Mouse (Mus musculus) intestine, embryonic 15.5 days (tissue): Measurements from ENCODE around the gene Ndufs1. TPM values are rescaled to one million over a fixed set of nuclear protein-coding genes. Genes with fewer than 3 reads are reported as not detected.
"Not testable (repeated sequence)": the region's sequence is repeated elsewhere in the genome, so short reads cannot be mapped to it uniquely, and the experiment has no call there.

ENCODE experiments used
- ATAC-seq: fragments of 200-750 bp; cut with Nextera tagmentation; 2 replicates; pipeline ENCODE4 v1.8.0; 2017; ENCODE audit warnings: moderate TSS enrichment, moderate library complexity
- H3K27ac ChIP-seq: fragments of 300-500 bp; sonication (generic); 2 replicates; pipeline ENCODE4 v1.5.1; 2015; ENCODE audit warnings: mild to moderate bottlenecking, inconsistent platforms
- H3K27me3 ChIP-seq: fragments of 300-500 bp; sonication (generic); replicated peaks from 2 replicates; pipeline ENCODE4 v1.6.1; 2015; ENCODE audit warnings: inconsistent platforms
- H3K36me3 ChIP-seq: fragments of 300-500 bp; sonication (generic); 2 replicates; pipeline ENCODE4 v1.6.1; 2015; ENCODE audit warnings: inconsistent platforms
- H3K4me1 ChIP-seq: fragments of 300-500 bp; sonication (generic); replicated peaks from 2 replicates; pipeline ENCODE4 v1.6.1; 2015; ENCODE audit warnings: inconsistent platforms
- H3K4me2 ChIP-seq: fragments of 300-500 bp; sonication (generic); replicated peaks from 2 replicates; pipeline ENCODE4 v1.6.1; 2015; ENCODE audit warnings: mild to moderate bottlenecking, inconsistent platforms
- H3K4me3 ChIP-seq: fragments of 300-500 bp; sonication (generic); replicated peaks from 2 replicates; pipeline ENCODE4 v1.5.1; 2015; ENCODE audit warnings: inconsistent platforms
- H3K9ac ChIP-seq: fragments of 300-500 bp; sonication (generic); 2 replicates; pipeline ENCODE4 v1.6.1; 2015; ENCODE audit warnings: inconsistent platforms
- H3K9me3 ChIP-seq: fragments of 300-500 bp; sonication (generic); 2 replicates; pipeline ENCODE4 v1.6.1; 2016; ENCODE audit warnings: inconsistent platforms
- WGBS: fragments of 180-500 bp; shearing (Covaris S2); methylation state at CpG from one replicate; pipeline ENCODE4 v1.1.7; 2015; 5-methylcytosine and 5-hydroxymethylcytosine counted together
- polyA plus RNA-seq: library from polyadenylated mRNA; unstranded; fragments of >200 nt; fragmentation: Nextera tagmentation; extraction: Ambion mirVana; gene quantifications from 2 replicates; pipeline ENCODE4 v1.2.1, GENCODE M21; 2015

Ndufs1 gene
- polyA plus RNA-seq, 1 experiment from 2014 or later: 168 TPM

- whole genome bisulfite sequencing: 4% methylated on average over 3 of the region's 3 CpGs
- H3K27ac ChIP-seq: no peak overlapping the region
- no peak overlapping the region for H3K4me2 ChIP-seq
- peak; percentile 69 for ATAC-seq
- no peaks in the 10 kb centered on the region for H3K27me3 ChIP-seq
- H3K9ac ChIP-seq: no peak overlapping the region
- peaks cover 5% of the 10 kb centered on the region for H3K36me3 ChIP-seq
- no peaks in the 10 kb centered on the region for H3K9me3 ChIP-seq
- H3K4me1 ChIP-seq: peaks cover 9% of the 10 kb centered on the region; the same call in 1 of the 2 replicates
- no peak overlapping the region for H3K4me3 ChIP-seq
Observed at GRCm38 (mm10) chr1:63181019-63181418, 4.4 kb upstream of the Ndufs1 start.

- not testable (repeated sequence) for H3K9me3 ChIP-seq, H3K36me3 ChIP-seq, H3K4me3 ChIP-seq, H3K27ac ChIP-seq, H3K27me3 ChIP-seq, H3K9ac ChIP-seq, ATAC-seq, H3K4me2 ChIP-seq
- 75% methylated on average over 4 of the region's 4 CpGs for WGBS
- H3K4me1 ChIP-seq: peaks cover 11% of the 10 kb centered on the region
Observed at GRCm38 (mm10) chr1:63180575-63180974, 3.9 kb upstream of the Ndufs1 start.

- no peak overlapping the region for H3K9ac ChIP-seq
- no peak for ATAC-seq
- no peak overlapping the region for H3K27ac ChIP-seq
- H3K27me3 ChIP-seq: no peaks in the 10 kb centered on the region
- WGBS: 92% methylated on average over 4 of the region's 4 CpGs
- no peak overlapping the region for H3K4me2 ChIP-seq
- no peak overlapping the region for H3K4me3 ChIP-seq
- H3K36me3 ChIP-seq: peaks cover 5% of the 10 kb centered on the region
- H3K4me1 ChIP-seq: peaks cover 16% of the 10 kb centered on the region
- H3K9me3 ChIP-seq: no peaks in the 10 kb centered on the region
Observed at GRCm38 (mm10) chr1:63180122-63180521, 3.5 kb upstream of the Ndufs1 start.

GRCm38 (mm10) chr1:63178308-63178707 lies 1.7 kb upstream of the Ndufs1 start:
- peak overlapping the region; percentile 67 for H3K4me2 ChIP-seq
- H3K36me3 ChIP-seq: peaks cover 5% of the 10 kb centered on the region
- WGBS: 71% methylated on average over 3 of the region's 3 CpGs
- peak overlapping the region; percentile 88; the same call in 1 of the 2 replicates for H3K9ac ChIP-seq
- ATAC-seq: no peak
- H3K4me3 ChIP-seq: peak overlapping the region; percentile 95
- H3K9me3 ChIP-seq: no peaks in the 10 kb centered on the region
- no peak overlapping the region for H3K27ac ChIP-seq
- peaks cover 20% of the 10 kb centered on the region for H3K4me1 ChIP-seq
- no peaks in the 10 kb centered on the region for H3K27me3 ChIP-seq

- Histone ChIP-seq H3K4me3 (peak overlapping the region; percentile 95), H3K4me1 (peaks cover 20% of the 10 kb centered on the region), H3K4me2 (peak overlapping the region; percentile 67), H3K27me3 (no peaks in the 10 kb centered on the region), H3K27ac (peak overlapping the region; percentile 88), H3K36me3 (peaks cover 10% of the 10 kb centered on the region), H3K9ac (peak overlapping the region; percentile 88), H3K9me3 (no peaks in the 10 kb centered on the region)
- WGBS: 0% methylated on average over 14 of the region's 14 CpGs
- ATAC-seq: peak; percentile 59
Observed at GRCm38 (mm10) chr1:63176259-63176603, 402 bp downstream of the Ndufs1 start.

GRCm38 (mm10) chr1:63175853-63176252 lies 780 bp downstream of the Ndufs1 start:
- Histone ChIP-seq H3K4me3 (peak overlapping the region; percentile 95), H3K27me3 (no peaks in the 10 kb centered on the region), H3K9me3 (no peaks in the 10 kb centered on the region), H3K9ac (peak overlapping the region; percentile 88), H3K27ac (peak overlapping the region; percentile 88), H3K36me3 (peaks cover 10% of the 10 kb centered on the region), H3K4me2 (peak overlapping the region; percentile 67), H3K4me1 (peaks cover 20% of the 10 kb centered on the region)
- ATAC-seq: no peak
- 7% methylated on average over 11 of the region's 11 CpGs for WGBS

GRCm38 (mm10) chr1:63168638-63169037 lies 8.0 kb downstream of the Ndufs1 start:
- Histone ChIP-seq H3K9me3 (no peaks in the 10 kb centered on the region), H3K4me3 (no peak overlapping the region), H3K9ac (no peak overlapping the region), H3K4me2 (no peak overlapping the region), H3K36me3 (peaks cover 18% of the 10 kb centered on the region), H3K27me3 (no peaks in the 10 kb centered on the region), H3K27ac (no peak overlapping the region), H3K4me1 (no peaks in the 10 kb centered on the region)
- no peak for ATAC-seq
- 69% methylated on average over 2 of the region's 2 CpGs for WGBS

- H3K4me3 ChIP-seq: no peak overlapping the region
- 94% methylated on average over 13 of the region's 13 CpGs for WGBS
- H3K27me3 ChIP-seq: no peaks in the 10 kb centered on the region
- no peak for ATAC-seq
- no peak overlapping the region for H3K27ac ChIP-seq
- no peaks in the 10 kb centered on the region for H3K9me3 ChIP-seq
- peaks cover 8% of the 10 kb centered on the region; the same call in 1 of the 2 replicates for H3K36me3 ChIP-seq
- H3K4me1 ChIP-seq: no peaks in the 10 kb centered on the region
- H3K4me2 ChIP-seq: no peak overlapping the region
- no peak overlapping the region for H3K9ac ChIP-seq
Observed at GRCm38 (mm10) chr1:63140231-63140630, 36.4 kb downstream of the Ndufs1 start.

GRCm38 (mm10) chr1:63138586-63138985 lies 38.0 kb downstream of the Ndufs1 start:
- H3K27ac ChIP-seq, H3K9ac ChIP-seq, H3K9me3 ChIP-seq, H3K4me3 ChIP-seq, H3K4me2 ChIP-seq, ATAC-seq, H3K4me1 ChIP-seq, H3K36me3 ChIP-seq, H3K27me3 ChIP-seq: not testable (repeated sequence)
- 91% methylated on average over 1 of the region's 1 CpGs for WGBS

GRCm38 (mm10) chr1:63137971-63138370 lies 38.7 kb downstream of the Ndufs1 start:
- H3K4me3 ChIP-seq: no peak overlapping the region

GRCm38 (mm10) chr1:63134530-63134929 lies 42.1 kb downstream of the Ndufs1 start:
- H3K4me1 ChIP-seq: no peaks in the 10 kb centered on the region
- no peak overlapping the region for H3K27ac ChIP-seq
- no peak overlapping the region for H3K4me2 ChIP-seq
- 78% methylated on average over 3 of the region's 3 CpGs for WGBS
- no peak for ATAC-seq
- no peak overlapping the region for H3K9ac ChIP-seq
- no peaks in the 10 kb centered on the region for H3K36me3 ChIP-seq
- no peaks in the 10 kb centered on the region for H3K27me3 ChIP-seq
- H3K4me3 ChIP-seq: no peak overlapping the region
- no peaks in the 10 kb centered on the region for H3K9me3 ChIP-seq

More at GRCm38 (mm10) chr1:63137971-63138370, 38.7 kb downstream of the Ndufs1 start:
- 80% methylated on average over 2 of the region's 2 CpGs for WGBS
- Histone ChIP-seq H3K36me3 (0 out of 2 replicates have a peak, but pooled peaks cover 2% of the 10 kb centered on the region), H3K9ac (no peak overlapping the region), H3K4me1 (no peaks in the 10 kb centered on the region), H3K9me3 (no peaks in the 10 kb centered on the region), H3K27ac (no peak overlapping the region), H3K4me2 (no peak overlapping the region), H3K27me3 (no peaks in the 10 kb centered on the region)
- no peak for ATAC-seq

- Histone ChIP-seq H3K4me3 (no peak overlapping the region), H3K9me3 (no peaks in the 10 kb centered on the region), H3K4me1 (no peaks in the 10 kb centered on the region), H3K9ac (no peak overlapping the region), H3K27ac (no peak overlapping the region), H3K27me3 (no peaks in the 10 kb centered on the region), H3K4me2 (no peak overlapping the region), H3K36me3 (no peaks in the 10 kb centered on the region)
- ATAC-seq: no peak
- WGBS: 90% methylated on average over 11 of the region's 11 CpGs
Observed at GRCm38 (mm10) chr1:63131766-63132165, 44.9 kb downstream of the Ndufs1 start.

GRCm38 (mm10) chr1:63130883-63131282 lies 45.8 kb downstream of the Ndufs1 start:
- H3K4me2 ChIP-seq: no peak overlapping the region
- no peak overlapping the region for H3K4me3 ChIP-seq
- 81% methylated on average over 2 of the region's 2 CpGs for WGBS
- no peaks in the 10 kb centered on the region for H3K4me1 ChIP-seq
- no peak for ATAC-seq
- no peak overlapping the region for H3K9ac ChIP-seq
- no peaks in the 10 kb centered on the region for H3K27me3 ChIP-seq
- H3K27ac ChIP-seq: no peak overlapping the region
- H3K9me3 ChIP-seq: no peaks in the 10 kb centered on the region
- no peaks in the 10 kb centered on the region for H3K36me3 ChIP-seq
